Mouse (Mus musculus): ENCODE results near the gene Elof1.

- TF ChIP-seq CTCF (IDR thresholded peaks at IDR 0.05; ENCODE audit: borderline replicate concordance, insufficient read depth, low read depth, low read length) (no peak), POLR2A (IDR thresholded peaks at IDR 0.05; ENCODE audit: borderline replicate concordance, insufficient read depth, low read length) (no peak)
These were observed 17.8 kb downstream of the Elof1 start, which contains the start of gene Cnn1 for GRCm38 (mm10) chr9:22098993-22099696.

Measured in cerebellum, adult 2 months (tissue).